Mouse (Mus musculus) right cerebral cortex, adult 18-20 months (tissue): ENCODE data around the gene Cyp2c66.
"Not testable (repeated sequence)": the region's sequence is repeated elsewhere in the genome, so short reads cannot be mapped to it uniquely, and the experiment has no call there.

Source experiments
- DNase-seq: peaks from one replicate; pipeline ENCODE4 v3.0.0; 2022; ENCODE audit warnings: mixed read lengths

Gene Cyp2c66

GRCm38 (mm10) chr19:39113644-39114043, at the start of gene Cyp2c66:
Gene Cyp2c66, plus strand, starts transcription at chr19:39113898.
- no peak for DNase-seq

GRCm38 (mm10) chr19:39098779-39099178, 14.9 kb upstream of the Cyp2c66 start:
- not testable (repeated sequence) for DNase-seq

- not testable (repeated sequence) for DNase-seq
These were observed 43.1 kb downstream of the Cyp2c66 start for GRCm38 (mm10) chr19:39156836-39157235.
